Mouse (Mus musculus) CH12.LX (cell line): ENCODE results near the gene Spns3. TPM values are rescaled to one million over a fixed set of nuclear protein-coding genes. Genes with fewer than 3 reads are reported as not detected.

Experiments used
- DNase-seq: peaks from one replicate; pipeline ENCODE4 v3.0.0-alpha.2; 2013; ENCODE audit errors: extremely low read depth
- H3K27ac ChIP-seq: 2 replicates; pipeline ENCODE4 v1.5.1; 2012; ENCODE audit warnings: low read depth, mild to moderate bottlenecking, control low read depth, moderate library complexity; ENCODE audit not compliant: insufficient read depth
- H3K27me3 ChIP-seq: replicated peaks from 2 replicates; pipeline ENCODE3; 2012; ENCODE audit warnings: inconsistent platforms
- H3K36me3 ChIP-seq, 2 experiments: replicated peaks in 1 of 2; 2 replicates each; pipeline versions ENCODE3 to v1.6.1; 2012; ENCODE audit warnings: inconsistent platforms in 1 of 2, low read length in 1 of 2, mild to moderate bottlenecking in 1 of 2, mixed read lengths in 1 of 2, moderate library complexity in 1 of 2; ENCODE audit not compliant: control insufficient read depth in 1 of 2, insufficient read depth in 1 of 2
- H3K4me1 ChIP-seq, 2 experiments: 2 replicates each; pipeline ENCODE4 v1.6.1; 2012; ENCODE audit warnings: inconsistent platforms in 1 of 2, moderate library complexity in 1 of 2; ENCODE audit not compliant: insufficient read depth in 2 of 2, control insufficient read depth in 1 of 2
- H3K4me2 ChIP-seq: 2 replicates; pipeline ENCODE4 v1.6.1; 2012; ENCODE audit warnings: low read depth, mild to moderate bottlenecking, control low read depth; ENCODE audit not compliant: poor library complexity, insufficient read depth, severe bottlenecking
- H3K4me3 ChIP-seq, 3 experiments: fragments of 150-350 bp in 1 of 3; sonication (generic) in 1 of 3; replicated peaks in 1 of 3; 2 replicates each; pipeline versions ENCODE3 to v1.5.1; 2011 to 2012; ENCODE audit warnings: low read depth in 2 of 3, low read length in 2 of 3, mild to moderate bottlenecking in 2 of 3, moderate library complexity in 2 of 3, control low read depth in 1 of 3, improper control_type of control experiment in 1 of 3, inconsistent platforms in 1 of 3, mixed read lengths in 1 of 3; ENCODE audit not compliant: poor library complexity in 1 of 3
- H3K79me2 ChIP-seq: replicated peaks from 2 replicates; pipeline ENCODE4 v1.6.1; 2012; ENCODE audit warnings: mild to moderate bottlenecking, moderate library complexity; ENCODE audit not compliant: control insufficient read depth, poor library complexity, insufficient read depth, severe bottlenecking; ENCODE audit errors: extremely low read depth
- H3K9ac ChIP-seq: 2 replicates; pipeline ENCODE4 v1.6.1; 2012; ENCODE audit warnings: low read depth, mild to moderate bottlenecking, control low read depth, moderate library complexity; ENCODE audit not compliant: insufficient read depth
- H3K9me3 ChIP-seq: replicated peaks from 2 replicates; pipeline ENCODE3; 2012; ENCODE audit warnings: low read length, inconsistent platforms, mixed read lengths
- CHD1 ChIP-seq: IDR thresholded peaks from 2 replicates; pipeline ENCODE4 v1.6.1; 2012; ENCODE audit warnings: low read depth, low read length, improper control_type of control experiment, inconsistent platforms
- E2F4 ChIP-seq: IDR thresholded peaks from 2 replicates; pipeline ENCODE4 v1.6.1; 2011; ENCODE audit warnings: low read depth, low read length, improper control_type of control experiment; ENCODE audit not compliant: insufficient replicate concordance
- ELF1 ChIP-seq: IDR thresholded peaks from 2 replicates; pipeline ENCODE4 v1.6.1; 2014; ENCODE audit warnings: low read depth, mild to moderate bottlenecking, inconsistent platforms, low read length, improper control_type of control experiment
- IRF4 ChIP-seq: IDR thresholded peaks from 2 replicates; pipeline ENCODE4 v1.6.1; 2014; ENCODE audit warnings: low read depth, mild to moderate bottlenecking, inconsistent platforms, low read length, improper control_type of control experiment
- JUND ChIP-seq: conservative IDR thresholded peaks from 2 replicates; pipeline ENCODE4 v1.6.1; 2011; ENCODE audit warnings: low read depth, low read length, improper control_type of control experiment
- MAX ChIP-seq: IDR thresholded peaks from 2 replicates; pipeline ENCODE4 v1.6.1; 2011; ENCODE audit warnings: low read length, improper control_type of control experiment
- MAZ ChIP-seq: IDR thresholded peaks from 2 replicates; pipeline ENCODE4 v1.6.1; 2012; ENCODE audit warnings: low read depth, mild to moderate bottlenecking, inconsistent platforms, low read length, improper control_type of control experiment, moderate library complexity
- MYC ChIP-seq: IDR thresholded peaks from 2 replicates; pipeline ENCODE4 v1.6.1; 2011; ENCODE audit warnings: low read depth, mild to moderate bottlenecking, improper control_type of control experiment, low read length
- NRF1 ChIP-seq: IDR thresholded peaks from 2 replicates; pipeline ENCODE4 v1.6.1; 2014; ENCODE audit warnings: low read depth, mild to moderate bottlenecking, inconsistent platforms, low read length, improper control_type of control experiment, moderate library complexity
- POLR2A ChIP-seq: IDR thresholded peaks from 2 replicates; pipeline ENCODE4 v1.6.1; 2011; ENCODE audit warnings: low read depth, mild to moderate bottlenecking, improper control_type of control experiment, low read length
- UBTF ChIP-seq: IDR thresholded peaks from 2 replicates; pipeline ENCODE4 v1.6.1; 2012; ENCODE audit warnings: low read depth, mild to moderate bottlenecking, inconsistent platforms, low read length, improper control_type of control experiment, moderate library complexity
- ZC3H11A ChIP-seq: IDR thresholded peaks from 2 replicates; pipeline ENCODE4 v1.6.1; 2012; ENCODE audit warnings: low read depth, mild to moderate bottlenecking, inconsistent platforms, low read length, improper control_type of control experiment
- ZKSCAN1 ChIP-seq: IDR thresholded peaks from 2 replicates; pipeline ENCODE4 v1.6.1; 2012; ENCODE audit warnings: low read depth, inconsistent platforms, low read length, improper control_type of control experiment, borderline replicate concordance
- dilution Hi-C: fragments of 300-500 bp; cut with MboI; formaldehyde crosslinking; loops from 2 replicates; pipeline ENCODE4 v1.14.3; 2020; ENCODE audit warnings: low sequenced_read_pairs; ENCODE audit not compliant: extremely low pct_unique_long_range_greater_than_20kb, extremely low pct_ligation_motif_present
- in situ Hi-C: fragments of 300-500 bp; cut with MboI; formaldehyde crosslinking; loops from 3 replicates; pipeline ENCODE4 v1.14.3; 2019; ENCODE audit warnings: low sequenced_read_pairs, low pct_ligation_motif_present, low pct_unique_long_range_greater_than_20kb, mixed read lengths
- polyA plus RNA-seq: library from polyadenylated mRNA; unstranded; fragments of >175 nt; gene quantifications from 2 replicates; pipeline ENCODE4 v1.2.1, GENCODE M21; 2012; ENCODE audit warnings: low read depth; ENCODE audit not compliant: insufficient read length
- total RNA-seq, 2 experiments: library from RNA; depleted of rRNA; stranded (reverse); fragments of 300-350 nt in 1 of 2; fragments of >200 nt in 1 of 2; gene quantifications; 2 replicates each; pipeline ENCODE4 v1.2.3; 2012 to 2014

Spns3 gene
- total and polyA plus RNA-seq, 3 experiments = 0.21 to 1.8 (median 1.0) TPM

GRCm38 (mm10) chr11:72494046-72494988 is 56.0 kb downstream of the Spns3 start:
- Histone ChIP-seq H3K27ac (no peak overlapping the region), H3K4me1 (0 out of 4 replicates have a peak, but pooled peaks cover 0 to 3% of the 10 kb centered on the region in 2 experiments), H3K36me3 (no peaks in the 10 kb centered on the region), H3K79me2 (no peaks in the 10 kb centered on the region), H3K4me2 (no peak overlapping the region), H3K4me3 (no peak overlapping the region), H3K9me3 (peaks cover 5% of the 10 kb centered on the region), H3K27me3 (peaks cover 69% of the 10 kb centered on the region), H3K9ac (no peak overlapping the region)
- dilution Hi-C loops = no loop called here
- TF ChIP-seq MYC (no peak), MAX (no peak), ZC3H11A (no peak), NRF1 (no peak), MAZ (no peak), POLR2A (no peak), ELF1 (no peak), E2F4 (no peak), CHD1 (no peak), JUND (no peak), IRF4 (no peak)
- peak; percentile 26 for DNase-seq
- in situ Hi-C loops = no loop called here

- Histone ChIP-seq H3K9me3 (peaks cover 10% of the 10 kb centered on the region), H3K4me3 (no peak overlapping the region), H3K27ac (no peak overlapping the region), H3K4me2 (no peak overlapping the region), H3K27me3 (peaks cover 83% of the 10 kb centered on the region), H3K79me2 (no peaks in the 10 kb centered on the region), H3K9ac (no peak overlapping the region), H3K4me1 (0 out of 4 replicates have a peak, but pooled peaks cover 0 to 3% of the 10 kb centered on the region in 2 experiments), H3K36me3 (no peaks in the 10 kb centered on the region)
- dilution Hi-C loops (no loop called here), in situ Hi-C loops (no loop called here)
- TF ChIP-seq ZKSCAN1 = no peak
- TF ChIP-seq UBTF = no peak
- no peak for DNase-seq
Measured at GRCm38 (mm10) chr11:72491130-72491960, 59.0 kb downstream of the Spns3 start.
